Mouse (Mus musculus) left cerebral cortex, adult 9 months (tissue): ENCODE measurements at regions not wholly inside any gene's neighbourhood (a gene's known extent, or its start where the extent isn't known, plus 50 kb on each side); places are given as distances from the start of the nearest gene placed in this dataset.
A peak's percentile ranks its signal among the peaks of the same experiment; 100 is the strongest.

ENCODE experiments used
- DNase-seq, 2 experiments: peaks; one replicate each; pipeline ENCODE4 v3.0.0; 2022; ENCODE audit warnings: low spot score in 2 of 2

DNA sequence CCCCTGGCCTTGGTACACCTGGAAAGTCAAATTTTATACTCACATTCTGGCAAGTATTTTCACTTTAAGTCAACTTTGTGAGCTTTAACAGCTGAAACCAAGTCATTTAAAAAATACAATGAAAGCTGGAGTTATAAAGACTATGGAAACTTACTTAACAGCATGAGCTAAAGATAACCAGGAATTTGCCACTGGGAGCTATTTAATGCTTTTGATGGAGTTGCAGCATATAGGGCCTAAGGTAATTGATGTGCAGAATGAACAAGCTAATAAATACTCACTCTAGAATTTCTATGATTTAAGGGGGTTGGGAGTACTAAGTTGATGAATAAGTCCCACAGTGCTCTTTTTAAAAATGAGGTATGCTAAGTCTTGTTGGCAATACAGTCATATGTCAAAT is 463.5 kb upstream of the Dmac1 start:
- DNase-seq = no peak

DNA sequence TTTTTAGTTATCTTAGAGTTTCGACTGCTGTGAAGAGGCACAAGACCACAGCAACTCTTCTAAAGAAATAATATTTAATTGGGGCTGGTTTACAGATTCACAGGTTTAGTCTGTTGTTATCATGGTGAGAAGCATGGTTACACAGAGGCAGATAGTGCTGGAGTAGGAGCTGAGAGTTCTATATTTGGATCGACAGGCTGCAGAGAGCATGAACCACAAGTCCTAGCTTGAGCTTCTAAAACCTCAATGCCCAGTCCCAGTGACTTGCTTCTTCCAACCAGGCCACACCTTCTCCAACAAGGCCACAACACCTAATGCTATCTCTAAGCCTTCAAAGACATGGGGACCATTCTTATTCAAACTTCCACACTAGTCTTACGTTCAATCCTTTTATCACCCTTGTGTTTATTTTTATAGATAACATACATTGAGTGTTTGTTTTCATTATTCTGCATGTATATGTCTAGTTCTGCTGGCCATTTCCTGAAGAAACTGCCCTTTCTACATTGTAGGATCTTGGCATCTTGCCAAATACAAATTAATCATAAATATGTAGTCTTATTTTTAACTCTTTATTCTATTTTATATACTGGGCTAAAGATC is 452.8 kb upstream of the Dmac1 start:
- no peak for DNase-seq

DNA sequence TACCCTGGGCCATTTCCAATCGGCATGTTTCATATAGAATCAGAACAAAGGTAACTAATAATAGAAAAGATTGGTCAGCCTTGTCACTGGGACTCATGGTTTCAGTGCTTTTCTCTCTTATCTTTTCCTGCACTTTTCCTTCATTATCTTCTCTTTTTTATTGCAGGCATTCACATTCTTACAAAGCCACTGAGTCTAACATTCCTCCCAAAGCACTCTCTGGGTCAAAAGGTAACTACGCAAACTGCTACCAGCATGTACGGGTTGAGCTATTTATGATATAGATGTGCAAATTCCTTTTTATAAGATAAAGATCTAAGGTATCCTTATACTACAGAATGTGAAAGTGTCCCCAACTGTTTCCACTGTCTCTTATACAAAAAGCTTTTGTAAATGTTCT is 436.5 kb upstream of the Dmac1 start:
- DNase-seq = no peak

DNA sequence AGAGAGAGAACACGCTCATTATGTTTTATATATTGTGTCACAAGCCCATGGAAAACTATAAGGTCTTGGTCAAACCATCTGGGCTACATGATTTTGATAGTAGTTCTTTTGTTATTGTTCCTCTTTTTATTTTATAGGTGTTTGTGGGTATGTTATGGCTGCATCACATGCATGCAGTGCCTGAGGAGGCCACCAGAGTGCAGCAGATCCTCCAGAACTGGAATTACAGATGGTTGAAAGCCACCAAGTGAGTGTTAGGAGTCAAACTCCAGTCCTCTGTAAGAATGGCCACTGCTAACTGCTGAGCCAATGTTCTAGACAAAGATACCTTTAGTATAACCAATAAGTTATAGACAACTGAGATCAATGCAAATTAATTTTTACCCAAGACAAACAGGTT is 435.9 kb upstream of the Dmac1 start:
- no peak for DNase-seq

DNA sequence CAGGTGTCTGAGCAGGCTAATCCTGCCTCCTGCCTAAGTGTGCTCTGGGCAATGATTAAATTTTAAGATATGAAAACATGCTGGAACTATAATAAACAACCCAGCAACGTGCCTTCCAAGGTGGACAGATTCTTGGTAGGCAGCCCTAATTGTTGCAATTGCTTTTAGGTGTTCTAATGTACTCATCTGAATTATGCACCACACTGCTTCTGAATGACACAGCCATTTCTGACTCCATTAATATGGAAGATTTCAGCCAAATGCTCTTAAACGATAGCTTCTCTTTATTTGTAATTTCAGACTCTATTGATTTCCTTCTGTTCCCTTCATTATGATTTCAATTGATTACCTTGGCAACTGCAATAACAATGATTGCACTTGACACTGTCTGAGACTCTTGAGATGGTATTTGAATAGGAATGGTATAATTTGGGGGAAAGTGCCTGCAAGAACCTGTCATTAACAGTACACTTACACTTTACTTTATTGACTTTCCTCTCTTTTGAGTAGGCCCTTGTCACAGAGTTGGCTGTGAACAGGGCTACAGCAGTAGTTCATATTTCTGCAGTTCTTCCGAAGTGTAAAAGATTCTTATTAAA is 422.8 kb upstream of the Dmac1 start:
- DNase-seq = no peak

DNA sequence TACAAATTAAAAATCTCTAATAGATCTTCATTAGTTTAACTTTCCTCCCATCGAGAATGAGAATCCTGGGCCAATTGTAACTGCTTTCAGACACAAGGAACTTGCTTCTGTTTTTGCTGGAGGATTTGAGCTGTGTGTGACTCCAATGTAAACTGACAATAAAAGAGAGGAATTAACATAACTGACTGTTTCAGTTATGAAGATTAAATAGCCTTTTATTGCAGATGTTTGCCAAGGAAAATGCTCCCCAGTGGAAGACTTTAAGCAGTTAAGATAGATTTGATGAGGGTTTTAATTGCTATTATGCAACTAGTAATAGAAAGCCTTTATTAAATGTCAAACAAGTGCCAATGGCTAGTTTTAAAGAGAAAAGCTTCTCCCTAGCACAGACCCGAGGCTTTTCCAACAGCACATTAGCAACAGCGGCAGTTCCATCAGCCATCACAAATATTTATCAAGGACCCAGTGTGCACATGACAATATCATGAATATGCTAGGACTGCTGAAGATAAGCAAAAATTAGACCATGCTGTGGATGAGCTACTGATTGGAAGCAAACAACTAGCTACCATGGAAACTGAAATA is 398.6 kb upstream of the Dmac1 start:
- no peak for DNase-seq

DNA sequence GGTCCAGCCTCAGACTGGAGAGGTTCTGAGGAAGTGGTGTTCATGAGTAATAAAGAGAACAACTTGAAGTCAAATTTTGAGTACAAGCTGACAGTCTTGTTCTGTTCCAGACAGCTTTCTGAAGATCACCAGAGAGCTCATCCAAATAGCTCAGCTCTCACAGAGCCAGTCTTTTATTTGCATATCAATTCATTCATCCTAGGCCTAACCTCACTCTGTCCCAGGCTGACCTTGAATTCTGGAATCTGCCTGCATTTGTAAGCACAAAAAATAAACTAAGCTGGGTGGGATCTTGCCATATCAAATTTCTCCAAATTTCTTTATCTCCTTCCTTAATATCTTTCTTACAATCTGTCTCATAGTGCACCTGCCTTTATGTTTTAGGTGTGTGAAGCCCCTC is 362.9 kb upstream of the Dmac1 start:
- no peak for DNase-seq

DNA sequence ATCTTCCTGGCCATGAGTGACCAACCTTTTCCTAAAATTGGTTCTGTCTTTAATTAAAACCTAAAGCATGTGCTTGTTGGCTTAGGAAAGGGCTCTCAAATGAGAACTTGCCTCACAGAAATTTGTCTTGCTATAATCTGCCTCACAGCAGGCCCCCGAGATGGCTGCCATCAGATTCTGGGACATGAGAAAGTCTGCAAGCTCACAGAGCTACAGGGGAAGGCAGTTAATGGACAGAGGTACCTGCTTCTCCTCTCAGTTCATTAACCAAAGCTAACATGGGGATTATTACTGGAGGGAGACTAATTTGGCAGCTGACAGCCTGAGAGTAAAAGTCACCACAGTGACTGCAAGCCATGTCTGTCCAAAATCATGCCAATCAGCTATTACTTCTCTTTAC is 358.5 kb upstream of the Dmac1 start:
- DNase-seq = no peak

DNA sequence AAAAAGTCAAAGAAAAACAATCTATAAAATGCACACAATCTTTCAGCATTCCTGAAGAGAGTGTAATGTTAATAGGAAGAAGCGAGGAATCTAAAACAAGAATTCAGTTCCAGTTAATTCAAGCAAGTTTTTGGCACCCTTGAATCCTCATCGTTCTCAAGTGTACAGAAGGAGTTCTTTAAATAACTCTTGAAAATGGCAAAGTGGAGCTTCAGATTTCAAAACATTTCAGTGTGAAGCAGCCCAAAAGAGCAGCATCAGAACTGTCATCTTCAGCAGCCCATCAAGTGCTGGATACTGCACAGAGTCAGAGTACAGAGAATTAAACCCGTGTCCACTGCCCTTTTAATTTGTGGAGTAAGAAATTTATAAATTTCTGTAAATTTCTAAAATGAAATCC is 311.8 kb upstream of the Dmac1 start:
- DNase-seq = peak; percentile 28 to 44

DNA sequence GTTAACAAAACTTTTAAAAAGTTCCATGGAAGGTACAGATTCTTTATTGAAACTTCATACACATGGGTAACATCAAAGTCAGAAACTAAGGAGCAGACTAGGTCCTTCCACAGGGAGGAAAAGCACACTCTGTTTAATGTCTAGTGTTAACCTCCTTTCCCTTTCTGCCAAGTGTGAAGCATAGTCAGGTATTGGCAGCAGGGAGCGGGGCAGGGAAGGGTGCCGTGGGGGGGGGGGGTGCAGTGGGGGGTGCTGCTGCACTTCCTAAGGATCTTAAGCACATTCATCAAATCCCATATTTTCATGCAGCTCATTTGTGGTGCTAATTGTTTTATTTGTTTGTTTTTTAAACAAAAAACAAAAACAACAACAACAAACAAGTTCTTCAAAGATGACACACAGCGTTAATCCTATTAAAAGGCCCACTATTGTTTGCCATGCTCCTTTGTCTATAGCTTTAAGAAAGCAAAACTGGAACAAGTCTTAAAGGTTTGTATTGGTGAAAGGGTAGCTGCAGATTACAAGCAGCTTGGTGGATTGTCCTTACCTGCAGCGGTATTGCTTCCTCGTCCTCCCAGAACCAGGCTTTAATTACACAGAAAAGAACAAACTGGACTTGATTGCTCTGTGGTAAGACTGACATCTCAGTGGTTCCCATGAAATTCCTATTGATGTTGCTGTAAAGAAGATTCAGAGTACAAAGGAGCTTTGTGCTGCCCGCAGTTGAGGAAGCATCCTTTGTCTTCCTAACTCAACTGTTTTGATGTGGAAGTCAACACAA is 310.2 kb upstream of the Dmac1 start:
- no peak for DNase-seq

DNA sequence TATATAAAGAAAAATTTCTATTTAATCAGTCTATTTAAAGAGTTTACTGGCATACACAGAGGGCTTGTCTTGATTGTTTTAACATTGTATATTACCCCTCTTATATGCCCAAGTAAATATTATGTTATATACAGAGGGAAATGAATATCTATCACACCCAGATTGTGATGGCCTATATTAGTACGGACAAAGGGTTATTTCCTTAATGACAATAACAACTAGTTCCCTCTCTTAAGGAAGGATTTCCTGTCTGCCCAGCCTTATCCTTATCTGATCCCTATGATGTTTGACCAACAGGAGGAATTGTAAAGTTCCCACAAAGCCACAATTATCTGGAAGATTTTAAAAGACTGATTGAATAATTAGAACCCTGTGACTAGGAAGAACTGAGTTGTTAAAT is 301.8 kb upstream of the Dmac1 start:
- no peak for DNase-seq

DNA sequence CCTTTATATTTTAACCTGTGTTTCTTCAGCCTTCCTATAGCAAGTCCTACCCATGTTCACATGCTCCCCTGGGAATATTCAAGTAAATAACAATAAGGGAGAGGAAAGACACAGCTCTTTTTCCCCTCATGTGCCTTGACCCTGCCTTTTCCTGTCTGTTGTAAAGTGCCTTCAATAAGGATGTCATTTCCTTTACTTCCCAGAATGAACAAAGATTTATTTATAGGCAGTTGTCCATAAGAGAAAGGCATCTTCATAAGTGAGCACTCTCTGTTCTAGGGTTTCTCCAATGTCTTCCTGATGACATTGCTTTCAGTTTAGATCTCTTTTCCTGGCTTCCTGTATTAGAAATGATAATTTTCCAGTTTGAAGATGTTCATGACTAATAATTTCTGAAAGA is 294.5 kb upstream of the Dmac1 start:
- DNase-seq = no peak

DNA sequence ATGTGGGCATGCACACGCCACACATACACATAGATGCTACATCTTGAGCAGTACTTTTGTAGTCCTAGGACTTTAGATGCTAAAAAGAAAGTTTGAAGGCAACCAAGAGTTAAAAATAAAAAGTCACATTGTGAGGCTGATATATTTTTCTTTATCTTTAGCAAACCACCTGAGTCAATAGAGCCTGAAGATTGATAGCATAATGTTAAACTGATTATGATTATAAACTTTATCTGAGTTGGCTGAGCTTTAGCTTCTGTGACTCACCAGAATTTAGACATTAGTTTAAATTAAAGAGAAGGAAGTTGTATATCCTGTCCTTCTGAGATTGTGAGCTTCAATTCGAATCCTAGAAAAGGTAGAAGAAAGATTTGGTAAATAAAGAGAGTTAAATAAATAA is 289.5 kb upstream of the Dmac1 start:
- DNase-seq = no peak

DNA sequence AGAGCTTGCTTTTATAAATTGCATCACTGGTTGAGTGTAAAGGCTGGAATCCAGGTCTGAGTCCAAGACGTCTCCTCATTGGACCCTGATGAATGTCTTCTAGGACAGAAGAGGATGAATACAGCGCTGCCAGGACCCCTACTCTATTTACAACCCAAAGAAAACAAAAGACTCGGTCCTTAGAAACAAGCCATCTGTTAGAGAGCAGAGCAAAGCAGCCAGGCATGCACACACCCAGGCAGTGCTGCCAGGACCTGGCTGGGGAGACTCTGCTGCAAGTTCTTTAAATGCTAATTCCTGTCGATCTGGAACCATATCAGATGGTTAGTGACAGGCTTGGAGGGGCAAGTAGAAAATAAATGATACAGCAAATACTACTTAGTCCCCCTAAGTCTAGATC is 284.4 kb upstream of the Dmac1 start:
- DNase-seq = no peak

DNA sequence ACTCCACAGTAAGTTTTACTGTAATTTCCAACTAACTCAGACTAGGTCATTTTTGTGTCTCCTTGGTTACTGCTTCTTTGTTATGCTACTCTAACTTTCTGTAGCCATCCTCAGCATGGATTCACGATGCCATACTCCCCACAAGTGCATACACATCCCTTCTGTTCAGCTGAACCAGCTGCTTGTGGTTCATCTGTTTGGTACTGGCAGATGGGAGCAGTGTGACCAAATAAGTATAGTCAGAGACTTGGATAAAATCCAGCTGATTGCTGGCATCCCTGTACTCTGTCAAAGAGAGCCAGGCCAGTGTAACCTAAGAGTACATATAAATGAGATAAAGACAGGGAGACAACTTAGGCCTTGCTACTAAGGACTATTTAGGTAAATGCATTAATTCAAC is 283.7 kb upstream of the Dmac1 start:
- peak; percentile 15 to 42 for DNase-seq

DNA sequence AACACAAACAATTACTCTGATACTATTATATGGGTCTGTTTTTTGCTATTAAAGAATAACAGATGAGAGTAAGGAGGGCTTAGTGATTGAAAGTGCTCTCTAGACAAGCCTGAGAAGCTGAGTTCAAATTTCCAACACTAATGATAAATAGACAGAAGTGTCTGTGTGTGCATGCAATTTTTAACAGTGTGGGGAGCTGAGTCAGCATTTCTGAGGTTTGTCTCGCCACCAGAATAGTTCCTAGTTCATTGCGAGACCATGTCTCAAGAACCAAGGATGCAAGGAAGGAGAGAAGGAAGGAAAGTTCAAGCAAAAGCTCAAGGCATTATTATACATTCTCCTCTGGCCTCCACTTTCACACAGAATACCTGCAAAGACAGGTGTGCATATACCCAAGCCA is 259.7 kb upstream of the Dmac1 start:
- DNase-seq = no peak

DNA sequence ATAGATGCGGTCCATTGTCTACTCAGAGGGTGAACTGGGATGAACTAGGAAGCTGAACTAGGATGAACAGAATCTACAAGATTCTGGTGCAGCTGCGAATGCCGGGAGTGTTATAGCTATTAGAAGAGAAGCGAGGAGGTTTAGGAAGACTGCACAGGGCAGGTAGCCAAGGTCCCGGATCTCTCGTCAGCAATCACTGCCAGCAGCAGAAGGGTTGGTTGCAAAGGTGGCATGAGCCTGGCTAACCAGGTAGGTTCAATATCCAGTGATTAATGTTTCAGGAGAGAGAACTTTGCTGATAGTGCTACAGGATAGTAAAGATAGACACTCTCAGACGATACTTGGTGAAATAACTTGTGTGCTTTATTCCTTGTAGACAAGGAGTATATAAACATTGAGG is 257.0 kb upstream of the Dmac1 start:
- no peak for DNase-seq

DNA sequence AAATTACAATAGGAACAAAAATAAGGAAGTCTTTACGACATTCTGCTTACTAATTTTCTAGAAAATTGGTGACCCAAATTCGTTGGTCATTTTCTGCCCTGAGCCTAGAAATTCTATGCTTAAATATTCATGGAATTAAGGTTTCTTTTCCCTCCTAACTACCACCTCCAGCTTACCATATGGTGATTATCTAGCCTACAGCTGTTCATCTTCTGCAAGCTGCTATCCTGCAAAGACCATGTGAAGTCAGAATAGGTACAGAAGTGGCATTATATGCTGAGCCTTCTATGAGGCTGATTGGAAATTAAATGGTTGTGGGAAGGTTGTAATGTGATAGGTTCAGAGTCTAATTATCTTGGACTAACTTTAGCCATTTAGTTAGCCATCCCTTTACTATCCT is 251.5 kb upstream of the Dmac1 start:
- peak in 1 of 2 experiments; percentile 26 for DNase-seq

DNA sequence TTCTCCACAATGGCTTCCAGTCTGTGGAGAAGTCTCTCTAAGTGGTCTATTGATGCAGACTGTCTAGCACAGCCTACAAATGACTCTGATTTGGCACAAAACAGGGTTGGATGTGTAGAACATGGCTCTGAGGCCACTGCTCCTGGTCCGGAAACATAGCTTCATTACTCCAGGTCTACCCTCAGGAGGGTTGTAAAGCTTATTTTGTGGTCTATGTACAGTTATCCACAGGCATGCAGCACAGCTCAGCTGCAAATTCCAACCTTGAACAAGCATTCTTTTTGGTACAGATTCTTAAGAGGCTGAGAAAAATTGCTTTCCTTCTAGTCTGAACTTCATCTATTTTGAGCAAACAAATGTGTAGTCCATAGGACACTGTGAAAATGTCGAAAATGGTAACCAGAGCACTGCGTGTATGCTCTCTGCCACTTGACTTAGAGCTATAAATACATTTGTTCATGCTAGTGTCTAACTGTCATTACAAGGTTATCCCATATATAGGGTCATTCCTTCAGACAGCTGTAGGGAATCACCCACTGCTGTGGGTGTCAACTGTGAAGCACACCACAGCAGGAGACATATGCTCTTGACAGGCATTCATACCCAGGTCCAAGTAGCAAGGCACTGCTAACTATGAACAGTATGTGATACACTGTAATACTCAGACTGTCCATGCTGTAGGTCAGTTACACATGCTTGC is 239.5 kb upstream of the Dmac1 start:
- DNase-seq = no peak
